ENCODE assay signal across 8 mouse cellular contexts in the genomic region with DNA sequence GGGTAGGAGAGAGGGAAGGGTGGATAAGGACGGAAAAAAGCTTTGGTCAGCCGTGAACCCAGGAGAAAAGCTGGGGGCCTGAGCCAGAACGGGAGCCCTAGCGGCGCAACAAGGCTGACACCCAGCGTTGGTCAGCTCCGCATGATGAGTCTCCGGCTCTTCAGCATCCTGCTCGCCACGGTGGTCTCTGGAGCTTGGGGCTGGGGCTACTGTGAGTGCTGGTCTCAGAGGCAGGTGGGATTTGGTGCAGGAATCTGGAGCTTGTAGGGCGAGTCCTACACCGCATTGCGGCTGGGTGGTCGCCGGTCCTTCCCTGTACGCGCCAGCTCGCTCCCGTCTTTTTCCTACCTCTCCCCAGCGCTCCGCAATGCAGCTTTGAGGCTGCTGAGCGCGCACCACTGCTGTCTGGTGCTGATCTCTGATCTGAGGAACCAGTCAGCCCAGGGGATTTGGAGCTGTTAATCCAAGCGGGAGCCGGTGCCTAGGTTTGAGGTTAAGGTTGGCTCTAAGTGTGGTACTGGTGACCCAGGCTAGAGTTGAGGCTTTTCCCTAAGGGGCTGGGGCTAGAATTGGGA. TPM values are rescaled to one million over a fixed set of nuclear protein-coding genes. Genes with fewer than 3 reads are reported as not detected.
A peak's percentile ranks its signal among the peaks of the same experiment; 100 is the strongest.
DNase-seq lines count a peak whose midpoint lies in the region; ATAC-seq and TF ChIP-seq lines count a peak whose summit lies in the region.

No protein-coding gene starts in this region.

- H3K27ac ChIP-seq in embryonic facial prominence, embryonic 10.5 days (replicated peaks) = no peak overlapping the region
- 0 out of 2 replicates have a peak overlapping the region, but pooled peaks have one; percentile 4 for H3K27ac ChIP-seq in hindbrain, embryonic 12.5 days
- no peak overlapping the region for H3K27ac ChIP-seq in liver, embryonic 14.5 days

- no peaks in the 10 kb centered on the region for H3K9me3 ChIP-seq in E14TG2a.4 (ENCODE audit: low read length)
- H3K9me3 ChIP-seq in embryonic facial prominence, embryonic 10.5 days = no peaks in the 10 kb centered on the region
- no peaks in the 10 kb centered on the region for H3K9me3 ChIP-seq in hindbrain, embryonic 12.5 days (replicated peaks)
- H3K9me3 ChIP-seq in liver, embryonic 14.5 days (ENCODE audit: control insufficient read depth, low read length) = no peaks in the 10 kb centered on the region

- H3K4me2 ChIP-seq in hindbrain, embryonic 12.5 days (replicated peaks) = peak overlapping the region; percentile 55
- no peak overlapping the region; the same call in 1 of the 2 replicates for H3K4me2 ChIP-seq in liver, embryonic 14.5 days (ENCODE audit: low read depth)

- DNase-seq in cerebellum, adult 11-12 months = peak; percentile 82
- DNase-seq in cerebellum, postnatal 4 days (ENCODE audit: low spot score in 2 of 2) = no peak
- peak; percentile 65 for DNase-seq in embryonic facial prominence, embryonic 10.5 days (ENCODE audit: low spot score)
- no peak for DNase-seq in liver, embryonic 14.5 days (ENCODE audit: low read depth in 3 of 3, low spot score in 3 of 3)
- peak; percentile 69 for DNase-seq in retina, embryonic 14.5 days (ENCODE audit: low spot score)

- no peak for ATAC-seq in hindbrain, embryonic 12.5 days (ENCODE audit: low FRiP score)
- no peak for ATAC-seq in liver, embryonic 14.5 days (ENCODE audit: insufficient read depth)
- no peak for ATAC-seq in CD4-positive, CD25-positive, alpha-beta regulatory T cell, adult 4 months

- H3K27me3 ChIP-seq in E14TG2a.4 (ENCODE audit: insufficient read depth, low read length) = peaks cover 79% of the 10 kb centered on the region
- peaks cover 81% of the 10 kb centered on the region for H3K27me3 ChIP-seq in embryonic facial prominence, embryonic 10.5 days (replicated peaks; ENCODE audit: low read depth, poor library complexity, severe bottlenecking)
- H3K27me3 ChIP-seq in hindbrain, embryonic 12.5 days = peaks cover 69% of the 10 kb centered on the region
- peaks cover 76% of the 10 kb centered on the region for H3K27me3 ChIP-seq in liver, embryonic 14.5 days (ENCODE audit: control insufficient read depth, insufficient read depth, low read length)

- H3K4me1 ChIP-seq in E14TG2a.4 (replicated peaks; ENCODE audit: low read depth, low read length) = peaks cover 79% of the 10 kb centered on the region
- peaks cover 70% of the 10 kb centered on the region for H3K4me1 ChIP-seq in embryonic facial prominence, embryonic 10.5 days
- H3K4me1 ChIP-seq in hindbrain, embryonic 12.5 days = peaks cover 45% of the 10 kb centered on the region
- H3K4me1 ChIP-seq in liver, embryonic 14.5 days (replicated peaks; ENCODE audit: control insufficient read depth in 2 of 2, insufficient read depth in 2 of 2, low read length in 1 of 2) = peaks cover 0 to 12% of the 10 kb centered on the region in 2 experiments; a peak in 2 of 4 replicates

- WGBS in embryonic facial prominence, embryonic 10.5 days = under 1% methylated on average over 25 of the region's 25 CpGs
- WGBS in hindbrain, embryonic 12.5 days = under 1% methylated on average over 25 of the region's 25 CpGs
- WGBS in liver, embryonic 14.5 days (ENCODE audit: insufficient replicate concordance) = 3% methylated on average over 25 of the region's 25 CpGs

- peak overlapping the region; percentile 54 for H3K9ac ChIP-seq in hindbrain, embryonic 12.5 days
- H3K9ac ChIP-seq in liver, embryonic 14.5 days (replicated peaks) = no peak overlapping the region

- peak overlapping the region; percentile 60 for H3K4me3 ChIP-seq in E14TG2a.4 (replicated peaks; ENCODE audit: low read length)
- peak overlapping the region; percentile 47 for H3K4me3 ChIP-seq in embryonic facial prominence, embryonic 10.5 days
- H3K4me3 ChIP-seq in hindbrain, embryonic 12.5 days = peak overlapping the region; percentile 35
- H3K4me3 ChIP-seq in liver, embryonic 14.5 days (ENCODE audit: insufficient read depth in 1 of 2, low read depth in 2 of 2, low read length in 2 of 2) = no peak overlapping the region

- TF ChIP-seq EP300 in liver, embryonic 14.5 days (IDR thresholded peaks at IDR 0.05; ENCODE audit: low read depth) = no peak

- 0 out of 2 replicates have a peak, but pooled peaks have one; percentile 2 for TF ChIP-seq CTCF in E14TG2a.4 (conservative IDR thresholded peaks at IDR 0.05; ENCODE audit: low read length)
- TF ChIP-seq CTCF in liver, embryonic 14.5 days (IDR thresholded peaks at IDR 0.05; ENCODE audit: low read depth) = peak; percentile 26; the same call in 1 of the 2 replicates

- H3K36me3 ChIP-seq in E14TG2a.4 (ENCODE audit: insufficient read depth, low read length) = no peaks in the 10 kb centered on the region
- H3K36me3 ChIP-seq in embryonic facial prominence, embryonic 10.5 days (replicated peaks) = no peaks in the 10 kb centered on the region
- no peaks in the 10 kb centered on the region for H3K36me3 ChIP-seq in hindbrain, embryonic 12.5 days
- H3K36me3 ChIP-seq in liver, embryonic 14.5 days (replicated peaks; ENCODE audit: control insufficient read depth, insufficient read depth, low read depth) = no peaks in the 10 kb centered on the region

RNA-seq across cellular contexts. Expression of a gene that starts 1.0 kb away (rescaled TPM):
- 0.16 TPM in 1 of 2 replicates, not detected in the other for polyA plus RNA-seq in embryonic facial prominence, embryonic 10.5 days (2016; fragmentation: Nextera tagmentation; extraction: Ambion mirVana)
- 0.23 and 0.61 TPM in 2 replicates for polyA plus RNA-seq in hindbrain, embryonic 12.5 days (2016; fragmentation: Nextera tagmentation; extraction: Ambion mirVana)
- polyA plus RNA-seq in liver, embryonic 14.5 days (2012; rRNA removed) = not detected in 2 replicates
- polyA plus RNA-seq in liver, embryonic 14.5 days (2014; fragmentation: Nextera tagmentation; extraction: Ambion mirVana) = not detected in 2 replicates
- 1 to 10 TPM in 1 of 2 experiments, under 1 TPM in 1; 0.36 to 2.0 TPM for polyA plus RNA-seq in CD4-positive, CD25-positive, alpha-beta regulatory T cell, adult 4 months (2017; shearing (Covaris generic))

RNA-seq across cellular contexts. Expression of a gene that starts 5.1 kb away (rescaled TPM):
- 3.7 and 4.0 TPM in 2 replicates for polyA plus RNA-seq in embryonic facial prominence, embryonic 10.5 days (2016; fragmentation: Nextera tagmentation; extraction: Ambion mirVana)
- polyA plus RNA-seq in hindbrain, embryonic 12.5 days (2016; fragmentation: Nextera tagmentation; extraction: Ambion mirVana) = 14.3 and 15.4 TPM in 2 replicates
- 1.1 TPM in 2 replicates for polyA plus RNA-seq in liver, embryonic 14.5 days (2012; rRNA removed)
- 1.0 TPM in 2 replicates for polyA plus RNA-seq in liver, embryonic 14.5 days (2014; fragmentation: Nextera tagmentation; extraction: Ambion mirVana)
- polyA plus RNA-seq in CD4-positive, CD25-positive, alpha-beta regulatory T cell, adult 4 months (2017; shearing (Covaris generic)) = not detected

RNA-seq across cellular contexts. Expression of a gene that starts 5.9 kb away (rescaled TPM):
- polyA plus RNA-seq in embryonic facial prominence, embryonic 10.5 days (2016; fragmentation: Nextera tagmentation; extraction: Ambion mirVana) = 0.23 and 0.31 TPM in 2 replicates
- polyA plus RNA-seq in hindbrain, embryonic 12.5 days (2016; fragmentation: Nextera tagmentation; extraction: Ambion mirVana) = 0.97 and 1.2 TPM in 2 replicates
- polyA plus RNA-seq in liver, embryonic 14.5 days (2012; rRNA removed) = 0.11 and 0.16 TPM in 2 replicates
- polyA plus RNA-seq in liver, embryonic 14.5 days (2014; fragmentation: Nextera tagmentation; extraction: Ambion mirVana) = 0.08 TPM in 1 of 2 replicates, not detected in the other
- under 1 TPM in 1 of 2 experiments, not detected in 1; 0.17 TPM for polyA plus RNA-seq in CD4-positive, CD25-positive, alpha-beta regulatory T cell, adult 4 months (2017; shearing (Covaris generic))

RNA-seq across cellular contexts. Expression of a gene that starts 20.5 kb away (rescaled TPM):
- 4.9 and 5.7 TPM in 2 replicates for polyA plus RNA-seq in embryonic facial prominence, embryonic 10.5 days (2016; fragmentation: Nextera tagmentation; extraction: Ambion mirVana)
- polyA plus RNA-seq in hindbrain, embryonic 12.5 days (2016; fragmentation: Nextera tagmentation; extraction: Ambion mirVana) = 10.4 and 12.9 TPM in 2 replicates
- polyA plus RNA-seq in liver, embryonic 14.5 days (2012; rRNA removed) = 0.13 and 0.14 TPM in 2 replicates
- not detected in 2 replicates for polyA plus RNA-seq in liver, embryonic 14.5 days (2014; fragmentation: Nextera tagmentation; extraction: Ambion mirVana)
- polyA plus RNA-seq in CD4-positive, CD25-positive, alpha-beta regulatory T cell, adult 4 months (2017; shearing (Covaris generic)) = 1 to 10 TPM; 1.4 to 3.5 TPM

RNA-seq across cellular contexts. Expression of a gene that starts 50.1 kb away (rescaled TPM):
- 13.3 and 14.5 TPM in 2 replicates for polyA plus RNA-seq in embryonic facial prominence, embryonic 10.5 days (2016; fragmentation: Nextera tagmentation; extraction: Ambion mirVana)
- 17.3 and 18.5 TPM in 2 replicates for polyA plus RNA-seq in hindbrain, embryonic 12.5 days (2016; fragmentation: Nextera tagmentation; extraction: Ambion mirVana)
- polyA plus RNA-seq in liver, embryonic 14.5 days (2012; rRNA removed) = 6.8 and 8.8 TPM in 2 replicates
- 7.9 and 8.1 TPM in 2 replicates for polyA plus RNA-seq in liver, embryonic 14.5 days (2014; fragmentation: Nextera tagmentation; extraction: Ambion mirVana)
- 10 to 100 TPM; 57.3 to 85.6 TPM for polyA plus RNA-seq in CD4-positive, CD25-positive, alpha-beta regulatory T cell, adult 4 months (2017; shearing (Covaris generic))

Comparison
In these comparisons a context has a peak if more than half of its experiments do, and no peak if none do; other contexts are left out.
1. DNase-seq: peak in cerebellum, adult 11-12 months (single experiment), embryonic facial prominence, embryonic 10.5 days (single experiment) and retina, embryonic 14.5 days (single experiment); none in cerebellum, postnatal 4 days (0 of 2) and liver, embryonic 14.5 days (0 of 3).
2. H3K4me3 ChIP-seq: peak in E14TG2a.4 (single experiment), embryonic facial prominence, embryonic 10.5 days (single experiment) and hindbrain, embryonic 12.5 days (single experiment); none in liver, embryonic 14.5 days (0 of 2).